Mouse (Mus musculus): ENCODE data around the gene Gc. TPM values are rescaled to one million over a fixed set of nuclear protein-coding genes. Genes with fewer than 3 reads are reported as not detected.

The Gc gene
- total and polyA plus RNA-seq, 2 experiments, result 2,360 to 10,847 TPM

- peaks cover 9% of the 10 kb centered on the region; the same call in 1 of the 2 replicates for H3K79me2 ChIP-seq (ENCODE audit: control insufficient read depth, insufficient read depth, low read length)
- no peak overlapping the region for H3K4me3 ChIP-seq (ENCODE audit: insufficient read depth, low read depth, low read length)
- TF ChIP-seq CTCF (IDR thresholded peaks at IDR 0.05; ENCODE audit: low read depth, low read length), result no peak
- peak overlapping the region; percentile 1; the same call in 1 of the 2 replicates for H3K9ac ChIP-seq (ENCODE audit: low read depth, low read length)
- H3K27me3 ChIP-seq (ENCODE audit: control insufficient read depth, insufficient read depth, low read length), result no peaks in the 10 kb centered on the region
- H3K4me1 ChIP-seq (ENCODE audit: control insufficient read depth, insufficient read depth, low read length), result peaks cover 35% of the 10 kb centered on the region
- peaks cover 51% of the 10 kb centered on the region for H3K36me3 ChIP-seq (ENCODE audit: control insufficient read depth, insufficient read depth, low read length)
- WGBS, result 25% methylated on average over 9 of the region's 9 CpGs
- peak overlapping the region; percentile 53 for H3K27ac ChIP-seq (replicated peaks; ENCODE audit: insufficient read depth, low read depth, low read length)
- DNase-seq (ENCODE audit: extremely low read depth, low read depth, low spot score), result peak; percentile 85
These were observed 8.4 kb downstream of the Gc start for GRCm38 (mm10) chr5:89449325-89449724.

GRCm38 (mm10) chr5:89447978-89448377, 9.7 kb downstream of the Gc start:
- peak overlapping the region; percentile 53; the same call in 1 of the 2 replicates for H3K9ac ChIP-seq (ENCODE audit: low read depth, low read length)
- 15% methylated on average over 7 of the region's 7 CpGs for WGBS
- H3K27ac ChIP-seq (replicated peaks; ENCODE audit: insufficient read depth, low read depth, low read length), result peak overlapping the region; percentile 87
- peaks cover 38% of the 10 kb centered on the region for H3K4me1 ChIP-seq (ENCODE audit: control insufficient read depth, insufficient read depth, low read length)
- peaks cover 9% of the 10 kb centered on the region; the same call in 1 of the 2 replicates for H3K79me2 ChIP-seq (ENCODE audit: control insufficient read depth, insufficient read depth, low read length)
- no peak overlapping the region for H3K4me3 ChIP-seq (ENCODE audit: insufficient read depth, low read depth, low read length)
- no peaks in the 10 kb centered on the region for H3K27me3 ChIP-seq (ENCODE audit: control insufficient read depth, insufficient read depth, low read length)
- H3K36me3 ChIP-seq (ENCODE audit: control insufficient read depth, insufficient read depth, low read length), result peaks cover 56% of the 10 kb centered on the region
- TF ChIP-seq CTCF (IDR thresholded peaks at IDR 0.05; ENCODE audit: low read depth, low read length) (no peak), POLR2A (IDR thresholded peaks at IDR 0.05; ENCODE audit: extremely low read depth, insufficient read depth, low read length) (no peak)
- peak; percentile 97 for DNase-seq (ENCODE audit: extremely low read depth, low read depth, low spot score)

- Histone ChIP-seq H3K36me3 (ENCODE audit: control insufficient read depth, insufficient read depth, low read length) (peaks cover 76% of the 10 kb centered on the region), H3K79me2 (ENCODE audit: control insufficient read depth, insufficient read depth, low read length) (peaks cover 7% of the 10 kb centered on the region; the same call in 1 of the 2 replicates), H3K27ac (replicated peaks; ENCODE audit: insufficient read depth, low read depth, low read length) (peak overlapping the region; percentile 34; the same call in 1 of the 2 replicates), H3K9ac (ENCODE audit: low read depth, low read length) (no peak overlapping the region), H3K4me3 (ENCODE audit: insufficient read depth, low read depth, low read length) (no peak overlapping the region), H3K27me3 (ENCODE audit: control insufficient read depth, insufficient read depth, low read length) (no peaks in the 10 kb centered on the region), H3K4me1 (ENCODE audit: control insufficient read depth, insufficient read depth, low read length) (peaks cover 25% of the 10 kb centered on the region)
- 74% methylated on average over 4 of the region's 4 CpGs for WGBS
- DNase-seq (ENCODE audit: extremely low read depth, low read depth, low spot score), result no peak
- TF ChIP-seq CTCF (IDR thresholded peaks at IDR 0.05; ENCODE audit: low read depth, low read length) (no peak), POLR2A (IDR thresholded peaks at IDR 0.05; ENCODE audit: extremely low read depth, insufficient read depth, low read length) (no peak)
These were observed 13.3 kb downstream of the Gc start for GRCm38 (mm10) chr5:89444360-89444759.

GRCm38 (mm10) chr5:89411536-89411935, 46.2 kb downstream of the Gc start:
- no peak for DNase-seq (ENCODE audit: extremely low read depth, low read depth, low spot score)
- H3K36me3 ChIP-seq (ENCODE audit: control insufficient read depth, insufficient read depth, low read length), result peaks cover 34% of the 10 kb centered on the region
- H3K79me2 ChIP-seq (ENCODE audit: control insufficient read depth, insufficient read depth, low read length), result no peaks in the 10 kb centered on the region
- 68% methylated on average over 1 of the region's 1 CpGs for WGBS
- no peak overlapping the region for H3K27ac ChIP-seq (replicated peaks; ENCODE audit: insufficient read depth, low read depth, low read length)
- H3K27me3 ChIP-seq (ENCODE audit: control insufficient read depth, insufficient read depth, low read length), result no peaks in the 10 kb centered on the region
- no peak overlapping the region for H3K9ac ChIP-seq (ENCODE audit: low read depth, low read length)
- TF ChIP-seq CTCF (IDR thresholded peaks at IDR 0.05; ENCODE audit: low read depth, low read length) (no peak), POLR2A (IDR thresholded peaks at IDR 0.05; ENCODE audit: extremely low read depth, insufficient read depth, low read length) (no peak)
- no peak overlapping the region for H3K4me3 ChIP-seq (ENCODE audit: insufficient read depth, low read depth, low read length)
- H3K4me1 ChIP-seq (ENCODE audit: control insufficient read depth, insufficient read depth, low read length), result no peaks in the 10 kb centered on the region

GRCm38 (mm10) chr5:89407376-89408082, 50.2 kb downstream of the Gc start:
- no peak for DNase-seq (ENCODE audit: extremely low read depth, low read depth, low spot score)
- Histone ChIP-seq H3K4me1 (ENCODE audit: control insufficient read depth, insufficient read depth, low read length) (no peaks in the 10 kb centered on the region), H3K9ac (ENCODE audit: low read depth, low read length) (no peak overlapping the region), H3K36me3 (ENCODE audit: control insufficient read depth, insufficient read depth, low read length) (peaks cover 21% of the 10 kb centered on the region; the same call in 1 of the 2 replicates), H3K27me3 (ENCODE audit: control insufficient read depth, insufficient read depth, low read length) (no peaks in the 10 kb centered on the region), H3K27ac (replicated peaks; ENCODE audit: insufficient read depth, low read depth, low read length) (no peak overlapping the region), H3K79me2 (ENCODE audit: control insufficient read depth, insufficient read depth, low read length) (no peaks in the 10 kb centered on the region), H3K4me3 (ENCODE audit: insufficient read depth, low read depth, low read length) (no peak overlapping the region)
- no peak for TF ChIP-seq CTCF (IDR thresholded peaks at IDR 0.05; ENCODE audit: low read depth, low read length)
- TF ChIP-seq POLR2A (IDR thresholded peaks at IDR 0.05; ENCODE audit: extremely low read depth, insufficient read depth, low read length), result no peak

- Histone ChIP-seq H3K27me3 (ENCODE audit: control insufficient read depth, insufficient read depth, low read length) (no peaks in the 10 kb centered on the region), H3K36me3 (ENCODE audit: control insufficient read depth, insufficient read depth, low read length) (peaks cover 6% of the 10 kb centered on the region; the same call in 1 of the 2 replicates), H3K4me1 (ENCODE audit: control insufficient read depth, insufficient read depth, low read length) (no peaks in the 10 kb centered on the region), H3K4me3 (ENCODE audit: insufficient read depth, low read depth, low read length) (no peak overlapping the region), H3K79me2 (ENCODE audit: control insufficient read depth, insufficient read depth, low read length) (no peaks in the 10 kb centered on the region), H3K27ac (replicated peaks; ENCODE audit: insufficient read depth, low read depth, low read length) (no peak overlapping the region), H3K9ac (ENCODE audit: low read depth, low read length) (no peak overlapping the region)
- TF ChIP-seq POLR2A (IDR thresholded peaks at IDR 0.05; ENCODE audit: extremely low read depth, insufficient read depth, low read length), result no peak
- no peak for TF ChIP-seq CTCF (IDR thresholded peaks at IDR 0.05; ENCODE audit: low read depth, low read length)
- 74% methylated on average over 1 of the region's 1 CpGs for WGBS
- DNase-seq (ENCODE audit: extremely low read depth, low read depth, low spot score), result peak; percentile 43
These were observed 52.6 kb downstream of the Gc start for GRCm38 (mm10) chr5:89405132-89405531.

All from liver, adult 2 months (tissue).